Mouse (Mus musculus): ENCODE data around the gene Olfr890.

GRCm38 (mm10) chr9:38180721-38181120 is 38.4 kb downstream of the Olfr890 start, which contains the start of gene Olfr891:
- TF ChIP-seq GATA1 (IDR thresholded peaks at IDR 0.05; ENCODE audit: borderline replicate concordance, low read length) (no peak), FLI1 (IDR thresholded peaks at IDR 0.05; ENCODE audit: low read length) (no peak)
